Mouse (Mus musculus): ENCODE measurements around the gene St6galnac4. TPM values are rescaled to one million over a fixed set of nuclear protein-coding genes. Genes with fewer than 3 reads are reported as not detected.

St6galnac4 gene
- total RNA-seq, 2 experiments from 2014 or later: 21.5 to 22.3 TPM

- no peak for ATAC-seq (replicated peaks; ENCODE audit: low FRiP score, low TSS enrichment, poor library complexity, severe bottlenecking)
These were observed 54.9 kb downstream of the St6galnac4 start for GRCm38 (mm10) chr2:32641810-32642209.

GRCm38 (mm10) chr2:32642813-32643212, 55.9 kb downstream of the St6galnac4 start:
- ATAC-seq (replicated peaks; ENCODE audit: low FRiP score, low TSS enrichment, poor library complexity, severe bottlenecking): no peak

- no peak for ATAC-seq (replicated peaks; ENCODE audit: low FRiP score, low TSS enrichment, poor library complexity, severe bottlenecking)
These were observed 57.2 kb downstream of the St6galnac4 start for GRCm38 (mm10) chr2:32644083-32644482.

GRCm38 (mm10) chr2:32644799-32645475, 58.0 kb downstream of the St6galnac4 start:
- ATAC-seq (replicated peaks; ENCODE audit: low FRiP score, low TSS enrichment, poor library complexity, severe bottlenecking): peak; percentile 38

GRCm38 (mm10) chr2:32645647-32646046, 58.8 kb downstream of the St6galnac4 start:
- peak; percentile 34 for ATAC-seq (replicated peaks; ENCODE audit: low FRiP score, low TSS enrichment, poor library complexity, severe bottlenecking)

GRCm38 (mm10) chr2:32646379-32647056, 59.6 kb downstream of the St6galnac4 start, which contains the start of gene Eng:
Gene Eng (plus strand): TSS chr2:32646595.
- peak; percentile 43 for ATAC-seq (replicated peaks; ENCODE audit: low FRiP score, low TSS enrichment, poor library complexity, severe bottlenecking)

- ATAC-seq (replicated peaks; ENCODE audit: low FRiP score, low TSS enrichment, poor library complexity, severe bottlenecking): no peak
These were observed 60.5 kb downstream of the St6galnac4 start for GRCm38 (mm10) chr2:32647366-32647765.

Other genes starting within 250 kb of the St6galnac4 start
- 140 and 155 TPM in 2 replicates for gene Ciz1, start 234.8 kb upstream of the St6galnac4 start, total RNA-seq (2014; fragmentation: Nextera tagmentation)
- 41.0 and 87.4 TPM in 2 replicates for gene Ciz1, start 234.8 kb upstream of the St6galnac4 start, total RNA-seq (2017)
- gene Dnm1, start 233.8 kb upstream of the St6galnac4 start, total RNA-seq (2014; fragmentation: Nextera tagmentation): not detected in 2 replicates
- gene Dnm1, start 233.8 kb upstream of the St6galnac4 start, total RNA-seq (2017): not detected in 2 replicates
- gene 1110008P14Rik, start 205.2 kb upstream of the St6galnac4 start, total RNA-seq (2014; fragmentation: Nextera tagmentation): 24.6 and 41.0 TPM in 2 replicates
- 15.8 and 18.7 TPM in 2 replicates for gene 1110008P14Rik, start 205.2 kb upstream of the St6galnac4 start, total RNA-seq (2017)
- gene Lcn2, start 198.8 kb upstream of the St6galnac4 start, total RNA-seq (2014; fragmentation: Nextera tagmentation): 98.8 TPM in 1 of 2 replicates, not detected in the other
- 4.9 and 19.5 TPM in 2 replicates for gene Lcn2, start 198.8 kb upstream of the St6galnac4 start, total RNA-seq (2017)
- gene Ptges2, start 191.2 kb upstream of the St6galnac4 start, total RNA-seq (2014; fragmentation: Nextera tagmentation): 10.3 and 11.2 TPM in 2 replicates
- gene Ptges2, start 191.2 kb upstream of the St6galnac4 start, total RNA-seq (2017): 14.4 and 18.4 TPM in 2 replicates
- 3.6 and 4.1 TPM in 2 replicates for gene Naif1, start 136.6 kb upstream of the St6galnac4 start, total RNA-seq (2014; fragmentation: Nextera tagmentation)
- 2.7 and 3.0 TPM in 2 replicates for gene Naif1, start 136.6 kb upstream of the St6galnac4 start, total RNA-seq (2017)
- 9.5 and 12.2 TPM in 2 replicates for gene Slc25a25, start 135.7 kb upstream of the St6galnac4 start, total RNA-seq (2014; fragmentation: Nextera tagmentation)
- gene Slc25a25, start 135.7 kb upstream of the St6galnac4 start, total RNA-seq (2017): 4.0 and 34.6 TPM in 2 replicates
- gene Fam102a, start 51.8 kb upstream of the St6galnac4 start, total RNA-seq (2014; fragmentation: Nextera tagmentation): 1.5 and 2.9 TPM in 2 replicates
- gene Fam102a, start 51.8 kb upstream of the St6galnac4 start, total RNA-seq (2017): 0.34 and 2.3 TPM in 2 replicates
- 94.2 and 108 TPM in 2 replicates for gene Dpm2, start 16.2 kb upstream of the St6galnac4 start, total RNA-seq (2014; fragmentation: Nextera tagmentation)
- 33.0 and 38.5 TPM in 2 replicates for gene Dpm2, start 16.2 kb upstream of the St6galnac4 start, total RNA-seq (2017)
- gene Pip5kl1, start 12.3 kb upstream of the St6galnac4 start, total RNA-seq (2014; fragmentation: Nextera tagmentation): not detected in 2 replicates
- gene Pip5kl1, start 12.3 kb upstream of the St6galnac4 start, total RNA-seq (2017): 0.23 TPM in 1 of 2 replicates, not detected in the other
- not detected in 2 replicates for gene 9430097D07Rik, start 11.4 kb upstream of the St6galnac4 start, total RNA-seq (2014; fragmentation: Nextera tagmentation)
- 0.75 TPM in 1 of 2 replicates, not detected in the other for gene 9430097D07Rik, start 11.4 kb upstream of the St6galnac4 start, total RNA-seq (2017)
- gene St6galnac6, start 12.6 kb downstream of the St6galnac4 start, total RNA-seq (2014; fragmentation: Nextera tagmentation): 13.8 and 19.1 TPM in 2 replicates
- 6.5 and 12.9 TPM in 2 replicates for gene St6galnac6, start 12.6 kb downstream of the St6galnac4 start, total RNA-seq (2017)
- 1.7 and 2.4 TPM in 2 replicates for gene Ak1, start 34.7 kb downstream of the St6galnac4 start, total RNA-seq (2014; fragmentation: Nextera tagmentation)
- 1.2 and 8.0 TPM in 2 replicates for gene Ak1, start 34.7 kb downstream of the St6galnac4 start, total RNA-seq (2017)
- gene Eng, start 59.5 kb downstream of the St6galnac4 start, total RNA-seq (2014; fragmentation: Nextera tagmentation): 97.0 and 99.9 TPM in 2 replicates
- 10.8 and 21.3 TPM in 2 replicates for gene Eng, start 59.5 kb downstream of the St6galnac4 start, total RNA-seq (2017)
- gene Fpgs, start 117.0 kb downstream of the St6galnac4 start, total RNA-seq (2014; fragmentation: Nextera tagmentation): 94.2 and 96.1 TPM in 2 replicates
- 45.7 and 66.1 TPM in 2 replicates for gene Fpgs, start 117.0 kb downstream of the St6galnac4 start, total RNA-seq (2017)
- 95.7 and 133 TPM in 2 replicates for gene Cdk9, start 126.0 kb downstream of the St6galnac4 start, total RNA-seq (2014; fragmentation: Nextera tagmentation)
- 29.6 and 46.5 TPM in 2 replicates for gene Cdk9, start 126.0 kb downstream of the St6galnac4 start, total RNA-seq (2017)
- 2.5 and 5.4 TPM in 2 replicates for gene Sh2d3c, start 134.0 kb downstream of the St6galnac4 start, total RNA-seq (2014; fragmentation: Nextera tagmentation)
- 1.1 and 1.4 TPM in 2 replicates for gene Sh2d3c, start 134.0 kb downstream of the St6galnac4 start, total RNA-seq (2017)
- not detected in 2 replicates for gene 6330409D20Rik, start 153.9 kb downstream of the St6galnac4 start, total RNA-seq (2014; fragmentation: Nextera tagmentation)
- gene 6330409D20Rik, start 153.9 kb downstream of the St6galnac4 start, total RNA-seq (2017): not detected in 2 replicates
- gene Tor2a, start 170.1 kb downstream of the St6galnac4 start, total RNA-seq (2014; fragmentation: Nextera tagmentation): 29.8 and 30.9 TPM in 2 replicates
- 17.1 and 17.4 TPM in 2 replicates for gene Tor2a, start 170.1 kb downstream of the St6galnac4 start, total RNA-seq (2017)
- gene Ttc16, start 188.5 kb downstream of the St6galnac4 start, total RNA-seq (2014; fragmentation: Nextera tagmentation): not detected in 2 replicates
- gene Ttc16, start 188.5 kb downstream of the St6galnac4 start, total RNA-seq (2017): 1.6 TPM in 1 of 2 replicates, not detected in the other
- 5.2 and 6.9 TPM in 2 replicates for gene Ptrh1, start 188.7 kb downstream of the St6galnac4 start, total RNA-seq (2014; fragmentation: Nextera tagmentation)
- gene Ptrh1, start 188.7 kb downstream of the St6galnac4 start, total RNA-seq (2017): 0.46 and 3.9 TPM in 2 replicates
- gene Cfap157, start 197.3 kb downstream of the St6galnac4 start, total RNA-seq (2014; fragmentation: Nextera tagmentation): not detected in 2 replicates
- gene Cfap157, start 197.3 kb downstream of the St6galnac4 start, total RNA-seq (2017): not detected in 2 replicates

All from megakaryocyte-erythroid progenitor cell, adult 5-6 weeks (primary cell).